Mouse (Mus musculus) megakaryocyte, embryonic 14.5 days (primary cell): ENCODE measurements around the gene Cldn3.

Source experiments
- FLI1 ChIP-seq: IDR thresholded peaks from 2 replicates; pipeline ENCODE4 v1.6.1; 2012; ENCODE audit warnings: low read length, inconsistent platforms, mixed read lengths
- GATA1 ChIP-seq: IDR thresholded peaks from 3 replicates; pipeline ENCODE4 v1.6.1; 2012; ENCODE audit warnings: mixed read lengths, low read length, inconsistent platforms, borderline replicate concordance

DNA sequence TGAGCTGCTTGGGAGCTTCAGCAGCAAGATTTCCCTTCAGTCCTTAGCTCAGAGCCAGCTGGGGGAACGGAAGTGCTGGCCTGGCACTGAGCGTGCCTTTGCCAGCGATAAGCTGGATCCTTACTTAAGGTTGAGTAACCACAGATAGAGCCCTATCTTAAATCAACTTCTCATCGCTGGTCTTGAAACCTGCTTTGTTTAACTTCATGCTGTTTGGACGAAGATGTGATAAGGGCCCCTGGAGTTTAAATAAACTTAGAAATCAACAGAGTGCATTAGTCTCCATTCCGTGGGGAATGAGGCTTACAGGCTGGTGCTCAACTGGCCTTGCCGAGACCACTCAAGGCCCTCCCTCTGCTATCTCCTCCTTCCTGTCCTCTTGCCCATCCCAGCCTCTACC lies 11.7 kb upstream of the Cldn3 start:
- TF ChIP-seq GATA1 = no peak
- no peak for TF ChIP-seq FLI1
